Mouse (Mus musculus): ENCODE data around the gene 1700016C15Rik. TPM values are rescaled to one million over a fixed set of nuclear protein-coding genes. Genes with fewer than 3 reads are reported as not detected.

The 1700016C15Rik gene
- total RNA-seq, 2 experiments from 2014 or later: not detected

DNA sequence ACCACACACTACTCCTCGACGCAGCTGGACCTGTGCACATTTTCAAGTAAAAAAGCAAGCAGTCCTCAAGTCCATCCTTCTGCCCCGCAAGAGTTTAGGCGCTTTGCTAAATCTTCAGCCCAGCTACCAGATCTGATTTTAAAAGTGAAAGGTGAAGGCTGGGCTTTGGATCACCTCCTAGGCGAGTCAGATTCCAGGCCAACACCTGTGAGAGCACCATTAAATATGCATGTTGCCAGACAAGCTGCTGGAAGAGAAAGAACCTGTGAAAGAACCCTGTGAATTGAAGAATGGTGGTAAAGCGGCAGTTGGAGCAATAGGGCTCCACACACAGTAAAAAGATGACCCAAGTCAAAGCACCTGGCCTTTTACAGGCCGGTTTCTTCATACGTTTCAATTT lies 65.3 kb downstream of the 1700016C15Rik start:
- intact Hi-C loops (cut with DNase I): no loop called here
- DNase-seq (ENCODE audit: low spot score in 2 of 2): no peak

DNA sequence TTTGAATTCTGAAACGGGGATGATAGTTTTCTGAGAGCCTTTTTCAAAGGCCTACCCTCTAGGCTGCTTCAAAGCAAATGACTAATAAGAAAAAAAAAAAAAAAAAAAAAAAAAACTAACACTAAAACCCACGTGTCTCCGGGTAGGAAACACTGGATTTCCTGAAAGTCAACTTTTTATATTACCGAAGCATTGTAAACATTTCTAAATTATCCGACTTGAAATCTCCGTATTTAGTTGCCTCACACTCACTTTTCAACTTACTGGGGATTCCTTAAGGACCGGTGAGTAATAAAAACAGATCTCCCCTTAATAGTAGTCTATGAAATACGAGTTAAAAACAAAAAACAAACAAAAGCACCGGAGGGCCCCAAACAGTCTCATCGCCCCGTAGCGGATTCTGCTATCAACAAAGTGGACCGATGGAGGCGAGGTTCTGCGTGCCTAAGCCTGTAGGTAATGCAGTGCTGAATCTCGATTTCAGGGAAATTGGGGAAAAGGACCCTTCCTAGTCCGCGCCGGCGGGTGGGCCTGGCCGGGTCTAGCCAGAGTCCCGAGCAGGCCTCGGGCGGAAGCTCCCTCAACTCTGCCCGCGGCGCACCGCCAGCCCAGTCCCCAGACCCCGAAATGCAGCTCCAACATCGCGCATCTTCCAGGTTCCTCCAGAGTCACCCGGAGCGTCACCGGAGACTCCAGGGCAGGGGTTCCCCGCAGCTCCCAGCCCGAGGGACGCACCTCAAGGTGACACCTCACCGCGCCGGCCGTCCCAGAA lies 66.0 kb downstream of the 1700016C15Rik start:
- intact Hi-C loops (cut with DNase I): no loop called here
- DNase-seq (ENCODE audit: low spot score in 2 of 2): peak; percentile 20 to 30

DNA sequence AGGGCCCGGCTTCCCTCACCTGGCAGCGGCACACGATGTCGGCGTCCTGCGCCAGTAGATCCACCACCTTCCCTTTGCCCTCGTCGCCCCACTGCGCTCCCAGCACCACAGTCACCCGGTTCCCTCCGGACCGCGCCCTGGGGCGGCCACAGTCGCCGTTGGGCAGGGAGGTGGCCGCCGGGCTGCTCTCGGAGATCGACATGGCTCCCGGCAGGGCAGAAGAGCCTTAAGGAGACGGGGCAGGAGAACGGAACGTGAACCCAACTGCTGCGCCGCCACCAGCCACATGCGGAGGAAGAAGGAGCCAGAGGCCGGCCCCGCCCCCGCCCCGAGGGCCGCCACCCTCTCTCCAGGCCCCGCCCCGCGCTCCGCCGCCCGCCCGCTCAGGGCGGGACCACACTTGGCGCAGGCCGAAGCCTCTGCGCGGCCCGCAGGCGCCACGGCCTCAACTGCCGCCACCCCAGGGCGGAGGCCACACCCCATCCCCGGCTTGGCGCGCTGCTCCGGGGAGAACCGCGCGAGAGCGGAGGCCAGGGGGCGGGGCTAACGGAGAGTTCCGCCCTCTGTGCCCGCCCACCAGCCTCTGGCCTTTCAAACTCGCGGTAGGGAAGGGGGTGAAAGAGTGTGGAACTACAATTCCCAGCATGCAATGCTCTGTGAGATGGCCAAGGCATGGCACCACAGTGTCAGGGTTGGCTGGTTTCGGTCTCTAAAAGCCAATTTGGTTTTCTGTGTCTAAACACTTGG lies 66.8 kb downstream of the 1700016C15Rik start, which contains the start of gene Adss:
Adss (minus strand) TSS at position 319 of the 747 bp plus-strand sequence.
- intact Hi-C loops (cut with DNase I): no loop called here
- DNase-seq (ENCODE audit: low spot score in 2 of 2): peak; percentile 97 to 98

DNA sequence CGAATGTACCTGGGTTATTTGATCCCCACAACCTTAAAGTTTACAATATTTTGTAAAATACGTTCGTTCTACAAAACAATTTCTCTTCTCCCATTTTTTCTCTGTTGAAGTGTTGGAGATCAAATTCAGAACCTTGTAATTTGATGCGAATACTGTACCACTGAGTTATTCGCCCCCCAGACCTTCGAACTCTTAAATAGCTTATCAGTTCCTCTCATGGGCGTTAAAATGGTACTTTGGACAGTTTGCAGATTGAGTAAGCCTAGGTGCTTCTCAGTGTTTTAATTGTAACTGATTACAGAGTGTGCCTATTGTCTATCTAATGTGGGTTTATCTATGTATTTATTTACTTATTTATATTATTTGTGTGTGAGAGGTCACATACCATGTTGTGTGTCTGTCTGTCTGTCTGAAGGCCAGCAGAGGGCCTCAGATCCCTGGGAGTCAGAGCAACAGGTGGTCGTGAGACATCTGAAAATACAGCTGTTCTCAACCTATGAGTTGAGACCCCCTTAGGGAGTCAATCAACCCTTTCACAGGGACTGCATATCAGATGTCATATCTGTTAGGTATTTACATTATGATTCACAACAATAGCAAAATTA lies 67.6 kb downstream of the 1700016C15Rik start:
- DNase-seq (ENCODE audit: low spot score in 2 of 2): no peak
- intact Hi-C loops (cut with DNase I): no loop called here

Other genes with a start within 250 kb of the 1700016C15Rik start
- gene Adss, start 66.7 kb downstream of the 1700016C15Rik start, total RNA-seq (2021): 10 to 100 TPM; 71.3 to 72.7 TPM